Mouse (Mus musculus): Measurements from ENCODE around the gene Jmjd1c.

Gene Jmjd1c

GRCm38 (mm10) chr10:67115115-67115514 lies 19.2 kb downstream of the Jmjd1c start:
- in situ Hi-C loops (cut with MboI; ENCODE audit: low pct_unique_long_range_greater_than_20kb in 1 of 2, low sequenced_read_pairs in 2 of 2, unreplicated experiment in 1 of 2) = no loop called here

- in situ Hi-C loops (cut with MboI; ENCODE audit: low pct_unique_long_range_greater_than_20kb in 1 of 2, low sequenced_read_pairs in 2 of 2, unreplicated experiment in 1 of 2) = no loop called here
Measured at GRCm38 (mm10) chr10:67115666-67116091, 19.8 kb downstream of the Jmjd1c start.

- in situ Hi-C loops (cut with MboI; ENCODE audit: low pct_unique_long_range_greater_than_20kb in 1 of 2, low sequenced_read_pairs in 2 of 2, unreplicated experiment in 1 of 2) = no loop called here
Measured at GRCm38 (mm10) chr10:67116251-67116650, 20.3 kb downstream of the Jmjd1c start.

- in situ Hi-C loops (cut with MboI; ENCODE audit: low pct_unique_long_range_greater_than_20kb in 1 of 2, low sequenced_read_pairs in 2 of 2, unreplicated experiment in 1 of 2) = no loop called here
Measured at GRCm38 (mm10) chr10:67119291-67119690, 23.4 kb downstream of the Jmjd1c start.

- in situ Hi-C loops (cut with MboI; ENCODE audit: low pct_unique_long_range_greater_than_20kb in 1 of 2, low sequenced_read_pairs in 2 of 2, unreplicated experiment in 1 of 2) = no loop called here
Measured at GRCm38 (mm10) chr10:67120180-67120579, 24.3 kb downstream of the Jmjd1c start.

GRCm38 (mm10) chr10:67120640-67121039 lies 24.7 kb downstream of the Jmjd1c start:
- in situ Hi-C loops (cut with MboI; ENCODE audit: low pct_unique_long_range_greater_than_20kb in 1 of 2, low sequenced_read_pairs in 2 of 2, unreplicated experiment in 1 of 2) = no loop called here

DNA sequence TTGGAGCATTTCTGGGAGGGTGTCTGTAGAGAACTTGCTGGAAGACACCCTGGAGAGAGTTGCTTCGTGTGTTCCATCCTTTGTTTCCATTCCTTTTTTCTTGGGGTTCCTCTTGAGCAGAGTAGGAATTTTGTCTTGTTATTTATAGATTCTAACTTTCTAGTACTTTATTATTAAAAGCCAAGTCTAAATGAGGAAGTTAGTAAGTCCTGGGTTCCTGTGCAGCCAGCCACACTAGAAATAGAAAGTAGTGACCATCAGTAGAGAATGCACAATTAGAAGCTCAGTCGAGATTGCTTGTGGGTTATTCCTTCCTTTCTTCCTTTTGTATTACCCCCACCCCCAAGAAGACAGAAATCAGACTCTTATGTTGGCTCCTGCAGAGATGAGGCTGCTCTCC lies 27.8 kb downstream of the Jmjd1c start:
- in situ Hi-C loops (cut with MboI; ENCODE audit: low pct_unique_long_range_greater_than_20kb in 1 of 2, low sequenced_read_pairs in 2 of 2, unreplicated experiment in 1 of 2) = no loop called here

- in situ Hi-C loops (cut with MboI; ENCODE audit: low pct_unique_long_range_greater_than_20kb in 1 of 2, low sequenced_read_pairs in 2 of 2, unreplicated experiment in 1 of 2) = no loop called here
Measured at GRCm38 (mm10) chr10:67124156-67124555, 28.2 kb downstream of the Jmjd1c start.

DNA sequence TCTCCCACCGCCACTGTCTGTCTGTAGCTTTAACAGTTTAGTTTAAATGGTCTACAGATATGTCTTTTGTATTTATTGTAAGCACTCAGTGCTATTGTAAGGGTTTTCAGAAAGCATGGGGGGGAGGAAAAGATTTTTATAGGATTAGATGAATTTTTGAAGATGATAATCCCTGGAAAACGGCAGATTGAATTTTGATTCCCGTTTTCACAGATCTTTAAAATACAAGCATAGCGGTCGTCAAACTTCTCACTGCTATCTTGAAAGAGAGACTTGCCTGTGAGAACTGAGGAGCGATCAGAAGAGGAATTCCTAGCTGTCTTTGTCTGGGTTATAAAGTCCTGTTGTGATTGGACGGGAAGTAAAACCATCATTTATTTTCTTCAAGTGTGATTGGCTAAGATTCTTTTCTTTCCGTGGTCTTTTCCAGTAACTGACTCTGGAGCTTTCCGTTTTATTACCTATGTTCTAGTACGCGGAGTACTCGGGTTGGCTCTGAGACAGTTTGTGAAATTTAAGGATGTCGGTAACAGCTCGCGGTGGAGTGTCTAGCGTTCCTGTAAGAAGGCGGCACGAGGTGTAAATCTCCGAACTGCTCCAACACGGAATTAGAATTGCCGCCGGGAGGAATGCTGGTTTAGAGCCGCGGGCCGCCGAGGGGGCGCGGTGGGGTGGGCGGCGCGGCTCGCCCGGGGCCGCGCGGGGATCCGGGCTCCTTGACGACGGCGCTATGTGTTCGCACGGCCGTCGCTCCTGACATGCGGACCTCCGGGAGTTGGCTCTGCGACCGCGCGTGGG lies 30.3 kb downstream of the Jmjd1c start:
- in situ Hi-C loops (cut with MboI; ENCODE audit: low pct_unique_long_range_greater_than_20kb in 1 of 2, low sequenced_read_pairs in 2 of 2, unreplicated experiment in 1 of 2) = no loop called here

GRCm38 (mm10) chr10:67126859-67127758 lies 31.2 kb downstream of the Jmjd1c start:
- in situ Hi-C loops (cut with MboI; ENCODE audit: low pct_unique_long_range_greater_than_20kb in 1 of 2, low sequenced_read_pairs in 2 of 2, unreplicated experiment in 1 of 2) = no loop called here

DNA sequence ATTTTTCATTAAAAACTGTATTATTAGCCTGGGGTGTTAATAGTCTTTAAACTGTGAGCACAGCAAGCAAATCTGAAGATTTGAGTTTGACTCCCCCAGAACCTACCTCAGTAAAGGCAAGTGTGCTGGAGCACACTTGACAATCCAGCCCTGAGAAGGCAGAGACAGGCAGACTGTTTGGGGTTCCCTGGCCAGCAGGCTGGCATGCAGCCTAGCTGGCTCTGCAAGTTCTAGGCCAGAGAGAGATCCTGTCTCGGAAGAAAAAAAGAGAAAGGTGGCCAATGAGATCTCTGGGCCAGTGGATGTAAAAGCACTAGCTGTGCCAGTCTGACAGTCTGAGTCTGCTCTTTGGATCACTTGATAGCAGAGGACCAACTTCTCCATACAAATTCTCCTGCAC lies 33.6 kb downstream of the Jmjd1c start:
- in situ Hi-C loops (cut with MboI; ENCODE audit: low pct_unique_long_range_greater_than_20kb in 1 of 2, low sequenced_read_pairs in 2 of 2, unreplicated experiment in 1 of 2) = no loop called here

- in situ Hi-C loops (cut with MboI; ENCODE audit: low pct_unique_long_range_greater_than_20kb in 1 of 2, low sequenced_read_pairs in 2 of 2, unreplicated experiment in 1 of 2) = no loop called here
Measured at GRCm38 (mm10) chr10:67131709-67132108, 35.8 kb downstream of the Jmjd1c start.

- in situ Hi-C loops (cut with MboI; ENCODE audit: low pct_unique_long_range_greater_than_20kb in 1 of 2, low sequenced_read_pairs in 2 of 2, unreplicated experiment in 1 of 2) = no loop called here
Measured at GRCm38 (mm10) chr10:67134322-67134721, 38.4 kb downstream of the Jmjd1c start.

- in situ Hi-C loops (cut with MboI; ENCODE audit: low pct_unique_long_range_greater_than_20kb in 1 of 2, low sequenced_read_pairs in 2 of 2, unreplicated experiment in 1 of 2) = no loop called here
Measured at GRCm38 (mm10) chr10:67137437-67137836, 41.5 kb downstream of the Jmjd1c start.

- in situ Hi-C loops (cut with MboI; ENCODE audit: low pct_unique_long_range_greater_than_20kb in 1 of 2, low sequenced_read_pairs in 2 of 2, unreplicated experiment in 1 of 2) = no loop called here
Measured at GRCm38 (mm10) chr10:67143661-67144060, 47.7 kb downstream of the Jmjd1c start.

DNA sequence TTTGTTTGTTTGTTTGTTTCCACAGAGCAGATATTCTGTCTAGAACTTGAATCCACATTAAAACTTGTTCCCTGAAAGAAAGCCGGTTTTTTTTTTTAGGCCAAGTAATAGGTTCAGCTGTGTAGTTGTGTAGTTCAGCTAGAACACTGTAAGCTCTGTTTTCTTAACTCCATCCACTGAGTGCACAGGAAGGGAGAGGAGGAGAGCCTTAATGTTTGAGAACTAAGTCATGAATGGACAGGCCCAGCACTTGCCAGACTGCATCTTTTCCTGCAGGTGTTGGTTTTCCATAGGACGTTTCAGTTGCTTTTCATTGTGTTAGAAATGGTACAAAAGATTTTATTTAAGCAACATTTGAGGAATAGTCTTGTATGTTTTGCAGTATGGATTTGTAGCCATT lies 48.3 kb downstream of the Jmjd1c start:
- in situ Hi-C loops (cut with MboI; ENCODE audit: low pct_unique_long_range_greater_than_20kb in 1 of 2, low sequenced_read_pairs in 2 of 2, unreplicated experiment in 1 of 2) = no loop called here

DNA sequence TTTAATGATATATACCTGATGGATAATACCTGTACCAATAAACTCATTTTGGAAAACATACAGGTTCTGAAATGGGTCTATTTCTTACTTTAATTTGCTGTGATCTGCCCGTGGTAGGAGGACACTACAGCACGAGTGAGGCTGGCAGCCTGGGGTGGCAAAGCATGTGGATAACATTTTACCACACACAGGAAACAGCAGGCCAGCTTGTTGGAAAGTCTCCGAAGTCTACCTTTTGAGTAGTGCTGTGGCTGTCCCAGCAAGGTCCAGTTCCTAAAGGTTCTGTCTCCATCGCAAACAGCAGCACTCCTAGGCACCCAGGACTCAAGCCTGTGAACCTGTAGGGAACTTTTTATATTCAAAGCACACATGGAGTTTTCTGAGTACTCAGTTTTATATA lies 49.7 kb downstream of the Jmjd1c start:
- in situ Hi-C loops (cut with MboI; ENCODE audit: low pct_unique_long_range_greater_than_20kb in 1 of 2, low sequenced_read_pairs in 2 of 2, unreplicated experiment in 1 of 2) = no loop called here

DNA sequence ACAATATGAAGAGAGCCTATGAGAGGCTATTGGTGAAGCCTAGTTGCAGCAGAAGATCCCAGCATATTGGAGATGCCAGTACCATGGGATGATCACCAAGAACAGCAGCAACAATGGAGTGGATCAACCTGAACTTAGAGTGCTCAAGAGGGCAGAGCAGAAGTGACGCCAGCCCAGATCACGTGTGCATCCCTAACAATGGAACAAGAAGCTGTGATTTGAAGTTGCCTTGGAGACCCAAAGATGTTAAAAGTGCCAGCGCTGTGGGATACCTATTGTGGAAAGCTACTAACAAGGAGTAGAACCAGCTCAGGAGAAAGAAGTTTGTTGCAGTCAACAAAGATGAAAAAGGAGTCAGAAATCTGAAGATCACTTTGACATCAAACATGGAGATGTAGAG lies 55.8 kb downstream of the Jmjd1c start:
- in situ Hi-C loops (cut with MboI; ENCODE audit: low pct_unique_long_range_greater_than_20kb in 1 of 2, low sequenced_read_pairs in 2 of 2, unreplicated experiment in 1 of 2) = no loop called here

- in situ Hi-C loops (cut with MboI; ENCODE audit: low pct_unique_long_range_greater_than_20kb in 1 of 2, low sequenced_read_pairs in 2 of 2, unreplicated experiment in 1 of 2) = no loop called here
Measured at GRCm38 (mm10) chr10:67154647-67155046, 58.7 kb downstream of the Jmjd1c start.

DNA sequence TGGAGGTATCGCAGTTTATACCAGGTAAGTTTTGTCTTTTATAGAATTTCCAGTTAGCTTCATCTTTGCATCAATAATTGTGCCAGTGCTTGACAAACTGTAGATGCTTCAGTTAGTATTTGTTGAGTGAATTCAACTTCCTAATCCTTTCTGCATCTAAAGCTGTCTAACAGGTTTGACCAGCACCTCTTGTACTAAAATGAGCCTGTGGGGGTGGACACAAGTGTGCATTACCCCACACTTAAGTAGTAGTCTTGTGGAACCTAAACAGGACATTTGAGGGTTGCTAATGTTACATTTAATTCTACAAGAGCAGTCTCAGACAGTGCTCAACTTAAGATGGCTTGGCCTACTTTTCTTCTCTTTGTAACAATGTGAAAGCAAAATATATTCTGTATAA lies 78.1 kb downstream of the Jmjd1c start:
- in situ Hi-C loops (cut with MboI; ENCODE audit: low pct_unique_long_range_greater_than_20kb in 1 of 2, low sequenced_read_pairs in 2 of 2, unreplicated experiment in 1 of 2) = no loop called here
